Mouse (Mus musculus): ENCODE results near the gene Rnf144b. TPM values are rescaled to one million over a fixed set of nuclear protein-coding genes. Genes with fewer than 3 reads are reported as not detected.

Gene Rnf144b
- polyA plus RNA-seq, 1 experiment from 2014 or later: 3.1 TPM

DNA sequence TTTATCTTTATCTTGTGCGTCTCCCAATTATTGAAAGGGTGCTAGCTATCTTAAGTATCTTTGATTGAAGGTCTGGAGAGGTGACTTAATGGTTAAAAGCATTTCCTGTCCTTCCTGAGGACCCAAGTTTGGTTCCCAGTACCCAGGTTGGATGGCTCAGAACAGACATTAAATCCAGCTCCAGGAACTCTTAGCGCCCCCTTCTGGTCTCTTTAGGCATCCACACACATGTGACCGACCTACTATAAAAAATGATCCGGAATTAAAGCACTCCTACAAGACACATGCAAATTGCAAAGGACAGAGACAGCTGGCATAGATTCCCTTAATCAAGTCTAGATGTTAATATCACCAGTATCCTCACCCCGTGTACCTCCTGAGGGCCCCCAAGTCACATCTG is 104.1 kb downstream of the Rnf144b start:
- Histone ChIP-seq H3K27me3 (ENCODE audit: control insufficient read depth, insufficient read depth, low read length) (no peaks in the 10 kb centered on the region), H3K36me3 (ENCODE audit: control insufficient read depth, insufficient read depth, low read length) (no peaks in the 10 kb centered on the region), H3K4me2 (ENCODE audit: low read depth, low read length) (no peak overlapping the region), H3K4me1 (ENCODE audit: control insufficient read depth, insufficient read depth, low read length) (peaks cover 9% of the 10 kb centered on the region), H3K9me3 (replicated peaks; ENCODE audit: control insufficient read depth, low read length) (no peaks in the 10 kb centered on the region), H3K9ac (ENCODE audit: low read length) (no peak overlapping the region), H3K4me3 (replicated peaks; ENCODE audit: low read length) (no peak overlapping the region), H3K27ac (ENCODE audit: low read length) (no peak overlapping the region)
- no peak for ATAC-seq (ENCODE audit: insufficient read depth, low FRiP score)
- 87% methylated on average over 5 of the region's 5 CpGs for WGBS

DNA sequence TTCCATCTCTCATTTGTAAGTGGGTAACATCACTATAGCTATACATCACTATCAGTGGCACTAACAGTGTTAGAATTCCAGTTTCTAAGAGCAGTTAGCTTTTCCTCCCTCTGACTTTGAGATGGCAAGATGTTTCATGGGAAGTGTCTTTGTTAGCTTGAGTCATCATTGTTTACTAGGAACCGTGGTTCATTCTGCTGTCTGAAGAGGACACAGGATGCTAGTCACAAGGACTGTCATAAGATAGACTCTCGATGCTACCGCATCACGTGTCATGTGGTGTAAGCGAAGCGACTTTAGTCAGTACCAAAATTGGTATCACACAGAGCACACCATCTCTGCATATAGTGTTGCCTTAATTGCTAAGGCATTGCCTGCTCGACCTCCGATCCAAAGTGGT is 105.7 kb downstream of the Rnf144b start:
- no peaks in the 10 kb centered on the region for H3K36me3 ChIP-seq (ENCODE audit: control insufficient read depth, insufficient read depth, low read length)
- no peak overlapping the region for H3K9ac ChIP-seq (ENCODE audit: low read length)
- 90% methylated on average over 8 of the region's 8 CpGs for WGBS
- no peaks in the 10 kb centered on the region for H3K27me3 ChIP-seq (ENCODE audit: control insufficient read depth, insufficient read depth, low read length)
- no peak overlapping the region for H3K4me3 ChIP-seq (replicated peaks; ENCODE audit: low read length)
- H3K4me1 ChIP-seq (ENCODE audit: control insufficient read depth, insufficient read depth, low read length): peaks cover 9% of the 10 kb centered on the region
- H3K9me3 ChIP-seq (replicated peaks; ENCODE audit: control insufficient read depth, low read length): no peaks in the 10 kb centered on the region
- ATAC-seq (ENCODE audit: insufficient read depth, low FRiP score): no peak
- H3K27ac ChIP-seq (ENCODE audit: low read length): no peak overlapping the region
- no peak overlapping the region for H3K4me2 ChIP-seq (ENCODE audit: low read depth, low read length)

DNA sequence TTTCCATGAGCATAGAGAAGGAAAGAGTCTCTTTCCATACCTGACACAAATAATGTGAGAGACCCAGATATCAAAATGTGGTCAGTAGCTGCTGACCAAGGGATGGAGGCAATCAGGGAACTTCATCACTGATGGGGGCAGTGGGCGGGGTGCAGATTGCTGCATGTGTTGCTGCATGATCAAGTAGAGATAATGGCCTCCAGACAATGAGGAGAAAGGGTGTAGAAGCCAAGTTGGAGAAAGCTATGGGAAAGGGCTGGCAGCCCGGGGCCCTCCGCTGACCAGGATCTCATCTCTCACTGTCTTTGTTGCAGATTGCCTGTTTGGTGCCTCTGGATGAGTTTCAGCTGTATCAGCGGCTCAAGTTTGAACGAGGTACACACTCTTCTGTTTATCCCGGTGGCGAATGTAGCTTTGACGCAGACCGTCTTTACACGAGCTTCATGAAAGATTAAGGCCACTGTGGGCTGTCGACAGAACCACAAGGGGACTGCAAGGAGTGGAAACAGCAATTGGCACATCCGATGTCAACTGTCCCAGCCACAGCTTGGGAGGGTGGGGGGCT is 106.3 kb downstream of the Rnf144b start:
- 82% methylated on average over 12 of the region's 12 CpGs for WGBS
- Histone ChIP-seq H3K9me3 (replicated peaks; ENCODE audit: control insufficient read depth, low read length) (no peaks in the 10 kb centered on the region), H3K36me3 (ENCODE audit: control insufficient read depth, insufficient read depth, low read length) (no peaks in the 10 kb centered on the region), H3K4me1 (ENCODE audit: control insufficient read depth, insufficient read depth, low read length) (peaks cover 9% of the 10 kb centered on the region), H3K27me3 (ENCODE audit: control insufficient read depth, insufficient read depth, low read length) (no peaks in the 10 kb centered on the region), H3K9ac (ENCODE audit: low read length) (no peak overlapping the region), H3K27ac (ENCODE audit: low read length) (no peak overlapping the region), H3K4me2 (ENCODE audit: low read depth, low read length) (no peak overlapping the region), H3K4me3 (replicated peaks; ENCODE audit: low read length) (no peak overlapping the region)
- no peak for ATAC-seq (ENCODE audit: insufficient read depth, low FRiP score)

DNA sequence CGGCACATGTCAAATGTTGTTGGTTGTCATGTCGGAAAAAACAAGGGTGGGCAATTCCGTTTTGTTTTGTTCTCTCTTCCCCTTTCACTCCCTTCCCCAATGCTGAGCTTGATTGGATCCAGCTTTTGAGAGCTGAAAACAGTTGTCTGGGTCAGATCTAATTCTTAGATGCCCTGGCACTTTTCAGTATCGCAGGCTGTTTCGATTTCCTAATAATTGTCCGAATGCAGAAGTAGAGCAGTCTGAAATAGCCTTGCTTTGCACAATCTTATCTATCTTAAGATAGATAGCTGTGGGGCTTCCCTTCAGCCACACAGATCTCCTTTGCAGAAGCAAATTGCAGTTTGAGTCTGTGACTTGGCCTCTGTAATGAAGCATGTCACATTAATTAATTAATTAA is 109.7 kb downstream of the Rnf144b start:
- Histone ChIP-seq H3K4me3 (replicated peaks; ENCODE audit: low read length) (no peak overlapping the region), H3K4me2 (ENCODE audit: low read depth, low read length) (no peak overlapping the region), H3K9ac (ENCODE audit: low read length) (no peak overlapping the region), H3K27ac (ENCODE audit: low read length) (no peak overlapping the region), H3K36me3 (ENCODE audit: control insufficient read depth, insufficient read depth, low read length) (no peaks in the 10 kb centered on the region), H3K9me3 (replicated peaks; ENCODE audit: control insufficient read depth, low read length) (no peaks in the 10 kb centered on the region), H3K4me1 (ENCODE audit: control insufficient read depth, insufficient read depth, low read length) (no peaks in the 10 kb centered on the region), H3K27me3 (ENCODE audit: control insufficient read depth, insufficient read depth, low read length) (no peaks in the 10 kb centered on the region)
- ATAC-seq (ENCODE audit: insufficient read depth, low FRiP score): no peak
- whole genome bisulfite sequencing: 82% methylated on average over 6 of the region's 6 CpGs

DNA sequence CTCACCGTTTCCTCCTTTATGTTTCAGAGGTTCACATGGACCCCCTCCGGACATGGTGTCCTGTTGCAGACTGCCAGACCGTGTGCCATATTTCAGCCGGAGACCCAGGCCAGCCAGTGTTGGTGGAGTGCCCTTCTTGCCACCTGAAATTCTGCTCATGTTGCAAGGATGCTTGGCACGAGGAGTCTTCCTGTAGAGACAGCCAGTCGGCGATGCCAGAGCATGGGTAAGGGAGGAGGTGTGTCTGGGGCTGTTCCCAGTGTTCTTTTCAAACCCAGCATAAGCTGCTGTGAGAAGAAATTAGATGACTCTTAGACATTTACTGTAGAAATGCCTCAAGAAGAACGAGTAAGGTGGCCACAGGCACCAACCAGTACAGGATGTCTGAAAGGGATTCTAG is 114.9 kb downstream of the Rnf144b start:
- Histone ChIP-seq H3K36me3 (ENCODE audit: control insufficient read depth, insufficient read depth, low read length) (no peaks in the 10 kb centered on the region), H3K9ac (ENCODE audit: low read length) (no peak overlapping the region), H3K4me3 (replicated peaks; ENCODE audit: low read length) (no peak overlapping the region), H3K4me2 (ENCODE audit: low read depth, low read length) (no peak overlapping the region), H3K27me3 (ENCODE audit: control insufficient read depth, insufficient read depth, low read length) (no peaks in the 10 kb centered on the region), H3K9me3 (replicated peaks; ENCODE audit: control insufficient read depth, low read length) (no peaks in the 10 kb centered on the region), H3K27ac (ENCODE audit: low read length) (no peak overlapping the region), H3K4me1 (ENCODE audit: control insufficient read depth, insufficient read depth, low read length) (no peaks in the 10 kb centered on the region)
- 90% methylated on average over 8 of the region's 8 CpGs for WGBS
- ATAC-seq (ENCODE audit: insufficient read depth, low FRiP score): no peak

DNA sequence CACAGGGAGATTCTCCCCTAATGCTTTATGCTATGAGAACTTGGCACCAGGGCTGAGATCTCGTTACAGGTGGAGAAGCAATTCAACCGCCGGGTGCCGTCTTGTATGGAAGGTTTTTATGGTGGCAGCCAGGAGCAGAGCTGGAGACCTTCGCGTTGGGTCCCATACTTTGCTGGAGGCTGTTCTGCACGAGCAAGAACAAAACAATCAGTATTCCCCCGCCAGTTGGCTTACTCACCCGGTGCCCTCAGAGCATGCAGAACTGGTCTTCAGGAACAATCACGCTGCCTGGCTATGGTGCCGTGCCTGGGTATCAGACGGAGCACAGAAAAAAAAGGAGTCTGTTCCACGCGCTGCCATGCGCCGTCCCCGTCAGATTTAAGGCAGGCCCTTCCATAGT is 115.7 kb downstream of the Rnf144b start:
- no peak overlapping the region for H3K4me2 ChIP-seq (ENCODE audit: low read depth, low read length)
- no peaks in the 10 kb centered on the region for H3K27me3 ChIP-seq (ENCODE audit: control insufficient read depth, insufficient read depth, low read length)
- no peaks in the 10 kb centered on the region for H3K9me3 ChIP-seq (replicated peaks; ENCODE audit: control insufficient read depth, low read length)
- no peak overlapping the region for H3K27ac ChIP-seq (ENCODE audit: low read length)
- no peaks in the 10 kb centered on the region for H3K36me3 ChIP-seq (ENCODE audit: control insufficient read depth, insufficient read depth, low read length)
- no peak overlapping the region for H3K9ac ChIP-seq (ENCODE audit: low read length)
- ATAC-seq (ENCODE audit: insufficient read depth, low FRiP score): no peak
- no peaks in the 10 kb centered on the region for H3K4me1 ChIP-seq (ENCODE audit: control insufficient read depth, insufficient read depth, low read length)
- 80% methylated on average over 17 of the region's 17 CpGs for WGBS
- no peak overlapping the region for H3K4me3 ChIP-seq (replicated peaks; ENCODE audit: low read length)

DNA sequence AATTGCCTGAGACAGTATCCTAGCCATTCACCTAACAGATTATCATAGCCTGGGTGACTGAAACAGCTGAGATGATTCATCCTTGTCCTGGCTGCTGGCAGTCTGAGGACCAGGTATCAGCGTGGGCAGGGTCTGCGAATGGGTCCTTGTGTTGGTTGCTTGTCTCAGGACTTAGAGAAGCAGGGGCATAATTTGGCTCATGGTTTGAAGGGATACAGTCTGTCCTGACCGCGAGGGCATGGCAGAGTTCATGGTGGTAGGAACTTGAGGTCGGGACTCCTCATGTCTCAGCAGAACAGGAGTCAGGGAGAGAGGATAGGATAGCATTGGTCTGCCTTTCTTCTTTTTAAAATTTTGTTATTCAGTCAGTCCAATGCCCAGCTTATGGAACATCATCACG is 121.1 kb downstream of the Rnf144b start:
- H3K4me3 ChIP-seq (replicated peaks; ENCODE audit: low read length): no peak overlapping the region
- no peak overlapping the region for H3K9ac ChIP-seq (ENCODE audit: low read length)
- WGBS: 86% methylated on average over 6 of the region's 6 CpGs
- H3K27ac ChIP-seq (ENCODE audit: low read length): no peak overlapping the region
- ATAC-seq (ENCODE audit: insufficient read depth, low FRiP score): no peak
- H3K36me3 ChIP-seq (ENCODE audit: control insufficient read depth, insufficient read depth, low read length): no peaks in the 10 kb centered on the region
- no peak overlapping the region for H3K4me2 ChIP-seq (ENCODE audit: low read depth, low read length)
- H3K4me1 ChIP-seq (ENCODE audit: control insufficient read depth, insufficient read depth, low read length): no peaks in the 10 kb centered on the region; the same call in 1 of the 2 replicates
- no peaks in the 10 kb centered on the region for H3K27me3 ChIP-seq (ENCODE audit: control insufficient read depth, insufficient read depth, low read length)
- no peaks in the 10 kb centered on the region for H3K9me3 ChIP-seq (replicated peaks; ENCODE audit: control insufficient read depth, low read length)

DNA sequence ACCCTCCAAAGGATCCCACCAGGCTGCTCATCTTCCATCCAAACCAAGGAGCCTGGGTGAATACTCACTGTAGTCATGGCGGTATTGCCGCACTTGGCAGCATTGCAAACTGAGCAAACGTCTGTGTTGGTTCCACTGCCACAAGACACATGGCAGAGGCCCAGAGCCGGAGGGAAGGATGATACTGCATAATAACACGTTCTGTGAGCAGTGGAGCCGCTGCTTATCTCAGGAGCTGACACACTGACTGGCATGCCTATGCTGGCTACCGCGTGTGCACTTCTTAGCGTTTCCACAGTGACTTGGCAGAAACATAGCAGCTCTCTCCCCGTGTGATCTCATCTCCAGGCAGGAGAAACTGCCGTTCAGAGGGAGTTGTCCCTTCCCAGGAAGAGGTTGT is 122.3 kb downstream of the Rnf144b start:
- H3K9ac ChIP-seq (ENCODE audit: low read length): no peak overlapping the region
- ATAC-seq (ENCODE audit: insufficient read depth, low FRiP score): no peak; the same call in 1 of the 2 replicates
- no peaks in the 10 kb centered on the region for H3K27me3 ChIP-seq (ENCODE audit: control insufficient read depth, insufficient read depth, low read length)
- WGBS: 62% methylated on average over 11 of the region's 11 CpGs
- H3K36me3 ChIP-seq (ENCODE audit: control insufficient read depth, insufficient read depth, low read length): no peaks in the 10 kb centered on the region
- no peak overlapping the region for H3K4me2 ChIP-seq (ENCODE audit: low read depth, low read length)
- no peaks in the 10 kb centered on the region for H3K9me3 ChIP-seq (replicated peaks; ENCODE audit: control insufficient read depth, low read length)
- no peak overlapping the region for H3K4me3 ChIP-seq (replicated peaks; ENCODE audit: low read length)
- no peaks in the 10 kb centered on the region; the same call in 1 of the 2 replicates for H3K4me1 ChIP-seq (ENCODE audit: control insufficient read depth, insufficient read depth, low read length)
- no peak overlapping the region for H3K27ac ChIP-seq (ENCODE audit: low read length)

DNA sequence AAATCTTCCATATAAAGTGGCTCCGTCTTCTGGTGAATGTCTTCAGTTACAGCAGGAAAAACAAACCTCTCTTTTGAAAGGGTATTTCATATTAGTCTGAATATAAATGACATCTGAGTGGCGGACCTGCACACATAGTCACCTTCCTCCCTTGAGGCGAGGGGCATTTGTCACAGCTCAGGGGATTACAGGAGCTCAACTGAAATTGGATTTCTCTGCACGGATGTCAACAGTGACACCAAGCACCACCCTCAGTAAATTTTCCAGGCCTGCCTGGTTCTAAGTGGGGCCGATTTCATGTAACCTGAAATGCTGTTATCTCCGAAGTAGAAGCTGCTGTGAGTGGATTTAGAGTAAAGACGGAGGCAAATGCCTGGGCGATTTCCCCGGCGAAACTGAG is 124.0 kb downstream of the Rnf144b start:
- ATAC-seq (ENCODE audit: insufficient read depth, low FRiP score): no peak
- Histone ChIP-seq H3K36me3 (ENCODE audit: control insufficient read depth, insufficient read depth, low read length) (no peaks in the 10 kb centered on the region), H3K4me2 (ENCODE audit: low read depth, low read length) (no peak overlapping the region), H3K4me3 (replicated peaks; ENCODE audit: low read length) (no peak overlapping the region), H3K27me3 (ENCODE audit: control insufficient read depth, insufficient read depth, low read length) (no peaks in the 10 kb centered on the region), H3K27ac (ENCODE audit: low read length) (no peak overlapping the region), H3K4me1 (ENCODE audit: control insufficient read depth, insufficient read depth, low read length) (no peaks in the 10 kb centered on the region; the same call in 1 of the 2 replicates), H3K9ac (ENCODE audit: low read length) (no peak overlapping the region), H3K9me3 (replicated peaks; ENCODE audit: control insufficient read depth, low read length) (no peaks in the 10 kb centered on the region)
- 45% methylated on average over 10 of the region's 10 CpGs for WGBS
